Mouse (Mus musculus): Measurements from ENCODE around the gene Sh3gl2. TPM values are rescaled to one million over a fixed set of nuclear protein-coding genes. Genes with fewer than 3 reads are reported as not detected.

The Sh3gl2 gene
- polyA plus RNA-seq, 1 experiment from 2014 or later, result 0.03 TPM

- DNase-seq (ENCODE audit: low read depth, low spot score) (no peak), ATAC-seq (no peak)
- ChIA-PET CTCF (no interaction called here), POLR2A (no interaction called here)
- TF ChIP-seq CTCF (IDR thresholded peaks at IDR 0.05), result no peak
- H3K27me3 ChIP-seq, result no peaks in the 10 kb centered on the region
- in situ Hi-C loops (cut with MboI; ENCODE audit: low pct_unique_long_range_greater_than_20kb), result no loop called here
These were observed 389.2 kb downstream of the Sh3gl2 start for GRCm38 (mm10) chr4:85594159-85594558.

GRCm38 (mm10) chr4:85613331-85613730 is 408.4 kb downstream of the Sh3gl2 start:
- TF ChIP-seq CTCF (IDR thresholded peaks at IDR 0.05), result no peak
- DNase-seq (ENCODE audit: low read depth, low spot score), result no peak
- POLR2A ChIA-PET, result no interaction called here
- CTCF ChIA-PET, result no interaction called here
- in situ Hi-C loops (cut with MboI; ENCODE audit: low pct_unique_long_range_greater_than_20kb), result no loop called here
- ATAC-seq, result no peak
- no peaks in the 10 kb centered on the region for H3K27me3 ChIP-seq

GRCm38 (mm10) chr4:85618746-85619145 is 413.8 kb downstream of the Sh3gl2 start:
- DNase-seq (ENCODE audit: low read depth, low spot score) (no peak), ATAC-seq (no peak)
- in situ Hi-C loops (cut with MboI; ENCODE audit: low pct_unique_long_range_greater_than_20kb), result no loop called here
- no peaks in the 10 kb centered on the region for H3K27me3 ChIP-seq
- no peak for TF ChIP-seq CTCF (IDR thresholded peaks at IDR 0.05)
- POLR2A ChIA-PET, result no interaction called here
- CTCF ChIA-PET, result no interaction called here

GRCm38 (mm10) chr4:85619261-85619660 is 414.3 kb downstream of the Sh3gl2 start:
- DNase-seq (ENCODE audit: low read depth, low spot score), result no peak

GRCm38 (mm10) chr4:85629381-85629780 is 424.5 kb downstream of the Sh3gl2 start:
- in situ Hi-C loops (cut with MboI; ENCODE audit: low pct_unique_long_range_greater_than_20kb), result no loop called here
- DNase-seq (ENCODE audit: low read depth, low spot score) (no peak), ATAC-seq (no peak)
- CTCF ChIA-PET, result no interaction called here
- POLR2A ChIA-PET, result no interaction called here
- TF ChIP-seq CTCF (IDR thresholded peaks at IDR 0.05), result no peak
- peaks cover 4% of the 10 kb centered on the region for H3K27me3 ChIP-seq

More at GRCm38 (mm10) chr4:85619261-85619660, 414.3 kb downstream of the Sh3gl2 start:
- POLR2A ChIA-PET, result no interaction called here
- CTCF ChIA-PET, result no interaction called here
- ATAC-seq, result no peak
- in situ Hi-C loops (cut with MboI; ENCODE audit: low pct_unique_long_range_greater_than_20kb), result no loop called here
- TF ChIP-seq CTCF (IDR thresholded peaks at IDR 0.05), result no peak
- H3K27me3 ChIP-seq, result no peaks in the 10 kb centered on the region

GRCm38 (mm10) chr4:85669271-85669670 is 464.3 kb downstream of the Sh3gl2 start:
- no peaks in the 10 kb centered on the region for H3K27me3 ChIP-seq
- in situ Hi-C loops (cut with MboI; ENCODE audit: low pct_unique_long_range_greater_than_20kb), result no loop called here
- POLR2A ChIA-PET, result no interaction called here
- ATAC-seq, result no peak
- CTCF ChIA-PET, result no interaction called here
- TF ChIP-seq CTCF (IDR thresholded peaks at IDR 0.05), result no peak
- no peak for DNase-seq (ENCODE audit: low read depth, low spot score)

GRCm38 (mm10) chr4:85669735-85670134 is 464.8 kb downstream of the Sh3gl2 start:
- ChIA-PET CTCF (no interaction called here), POLR2A (no interaction called here)
- in situ Hi-C loops (cut with MboI; ENCODE audit: low pct_unique_long_range_greater_than_20kb), result no loop called here
- H3K27me3 ChIP-seq, result no peaks in the 10 kb centered on the region
- TF ChIP-seq CTCF (IDR thresholded peaks at IDR 0.05), result no peak
- no peak for ATAC-seq
- DNase-seq (ENCODE audit: low read depth, low spot score), result no peak

GRCm38 (mm10) chr4:85672290-85672689 is 467.4 kb downstream of the Sh3gl2 start:
- ATAC-seq, result no peak
- POLR2A ChIA-PET, result no interaction called here
- no peak for TF ChIP-seq CTCF (IDR thresholded peaks at IDR 0.05)
- CTCF ChIA-PET, result no interaction called here
- in situ Hi-C loops (cut with MboI; ENCODE audit: low pct_unique_long_range_greater_than_20kb), result no loop called here
- H3K27me3 ChIP-seq, result no peaks in the 10 kb centered on the region
- DNase-seq (ENCODE audit: low read depth, low spot score), result no peak

- no peaks in the 10 kb centered on the region for H3K27me3 ChIP-seq
- ATAC-seq (no peak), DNase-seq (ENCODE audit: low read depth, low spot score) (no peak)
- TF ChIP-seq CTCF (IDR thresholded peaks at IDR 0.05), result no peak
- in situ Hi-C loops (cut with MboI; ENCODE audit: low pct_unique_long_range_greater_than_20kb), result no loop called here
- ChIA-PET POLR2A (no interaction called here), CTCF (no interaction called here)
These were observed 472.7 kb downstream of the Sh3gl2 start for GRCm38 (mm10) chr4:85677621-85678020.

GRCm38 (mm10) chr4:85686160-85686559 is 481.2 kb downstream of the Sh3gl2 start:
- no peak for ATAC-seq
- in situ Hi-C loops (cut with MboI; ENCODE audit: low pct_unique_long_range_greater_than_20kb), result no loop called here
- CTCF ChIA-PET, result interaction anchor here (1.2 kb wide), 1 partner anchor 10 kb away, joined by 3 read pairs; no protein-coding TSS in a partner anchor

More at GRCm38 (mm10) chr4:85686160-85686559, 481.2 kb downstream of the Sh3gl2 start:
- peaks cover 4% of the 10 kb centered on the region for H3K27me3 ChIP-seq
- no peak for TF ChIP-seq CTCF (IDR thresholded peaks at IDR 0.05)
- no peak for DNase-seq (ENCODE audit: low read depth, low spot score)
- POLR2A ChIA-PET, result no interaction called here
